Mouse (Mus musculus) E14TG2a.4 (cell line): Measurements from ENCODE around the gene Clic1.

ENCODE experiments used
- H3K27me3 ChIP-seq: 2 replicates; pipeline ENCODE4 v1.6.1; 2014; ENCODE audit warnings: low read length, control low read depth; ENCODE audit not compliant: insufficient read depth
- H3K36me3 ChIP-seq: 2 replicates; pipeline ENCODE4 v1.6.1; 2014; ENCODE audit warnings: low read length, control low read depth; ENCODE audit not compliant: insufficient read depth
- H3K4me1 ChIP-seq: replicated peaks from 2 replicates; pipeline ENCODE4 v1.6.1; 2014; ENCODE audit warnings: low read depth, low read length, control low read depth
- H3K4me3 ChIP-seq: replicated peaks from 2 replicates; pipeline ENCODE4 v1.5.1; 2014; ENCODE audit warnings: mild to moderate bottlenecking, low read length
- H3K9me3 ChIP-seq: 2 replicates; pipeline ENCODE4 v1.6.1; 2014; ENCODE audit warnings: low read length, control low read depth
- CTCF ChIP-seq: conservative IDR thresholded peaks from 2 replicates; pipeline ENCODE4 v1.5.1; 2014; ENCODE audit warnings: low read length
- NANOG ChIP-seq: IDR thresholded peaks from 2 replicates; pipeline ENCODE4 v1.6.1; 2014; ENCODE audit warnings: borderline replicate concordance, low read length, mixed read lengths
- POU5F1 ChIP-seq: IDR thresholded peaks from 2 replicates; pipeline ENCODE4 v1.6.1; 2014; ENCODE audit warnings: low read length, borderline replicate concordance

Gene Clic1

DNA sequence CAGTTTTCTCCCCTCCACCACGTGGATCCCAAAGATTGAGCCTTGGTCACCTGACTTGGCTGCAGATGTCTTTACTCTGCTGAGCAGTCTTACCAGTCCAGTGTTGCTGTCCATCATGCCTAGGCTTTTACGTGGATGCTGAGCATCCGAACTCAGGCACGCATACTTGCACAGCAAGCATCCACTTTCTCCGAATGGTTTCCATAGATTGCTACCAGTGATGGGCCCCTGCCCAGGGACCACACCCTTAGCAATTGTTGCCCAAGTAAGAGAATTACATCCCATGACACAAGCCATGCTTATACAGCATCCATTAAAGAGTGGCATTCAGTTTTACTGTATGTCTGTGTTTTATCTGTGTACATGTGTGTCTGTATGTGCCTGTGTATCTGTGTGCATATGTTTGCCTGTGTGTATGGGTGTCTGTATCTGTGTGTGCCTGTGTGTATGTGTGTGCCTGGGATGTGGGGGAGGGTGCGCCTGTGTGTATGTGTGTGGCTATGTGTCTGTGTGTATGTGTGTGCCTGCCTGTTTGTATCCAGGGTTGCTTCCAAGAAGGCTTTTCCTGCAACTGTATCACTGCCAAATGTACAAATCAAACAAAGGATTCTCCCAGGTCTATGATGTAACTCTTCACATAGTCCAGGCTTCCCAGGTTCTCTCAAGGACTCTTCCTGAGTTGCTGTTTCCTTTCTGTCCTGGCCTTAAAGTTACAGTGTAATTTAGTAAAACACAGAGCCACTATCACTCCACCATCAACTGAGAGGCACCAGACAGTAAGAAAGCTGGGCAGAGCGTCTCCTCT lies 6.1 kb downstream of the Clic1 start:
- peaks cover 72% of the 10 kb centered on the region for H3K36me3 ChIP-seq
- H3K4me3 ChIP-seq: no peak overlapping the region
- no peak for TF ChIP-seq NANOG
- TF ChIP-seq POU5F1: no peak
- TF ChIP-seq CTCF: no peak
- no peaks in the 10 kb centered on the region for H3K9me3 ChIP-seq
- H3K27me3 ChIP-seq: peaks cover 6% of the 10 kb centered on the region
- H3K4me1 ChIP-seq: peaks cover 69% of the 10 kb centered on the region

DNA sequence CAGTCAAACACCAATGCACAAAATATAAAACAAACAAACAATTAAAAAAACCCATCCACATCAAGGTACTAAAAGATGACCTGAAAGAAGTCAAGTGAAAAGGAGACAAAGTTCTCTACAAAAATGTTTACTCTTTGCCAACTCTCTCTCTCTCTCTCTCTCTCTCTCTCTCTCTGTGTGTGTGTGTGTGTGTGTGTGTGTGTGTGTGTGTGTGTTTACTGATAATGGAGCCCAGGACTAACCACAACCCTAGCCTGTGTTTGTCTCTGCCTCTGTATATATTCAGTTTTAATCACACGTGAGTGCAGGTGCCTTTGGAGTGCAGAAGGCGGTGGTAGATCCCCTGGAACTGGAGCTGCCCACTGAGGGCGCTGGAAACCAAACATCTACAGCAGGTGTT lies 7.3 kb downstream of the Clic1 start:
- peaks cover 71% of the 10 kb centered on the region for H3K4me1 ChIP-seq
- H3K27me3 ChIP-seq: peaks cover 6% of the 10 kb centered on the region
- no peak overlapping the region for H3K4me3 ChIP-seq
- H3K36me3 ChIP-seq: peaks cover 80% of the 10 kb centered on the region
- no peak for TF ChIP-seq POU5F1
- no peaks in the 10 kb centered on the region for H3K9me3 ChIP-seq

DNA sequence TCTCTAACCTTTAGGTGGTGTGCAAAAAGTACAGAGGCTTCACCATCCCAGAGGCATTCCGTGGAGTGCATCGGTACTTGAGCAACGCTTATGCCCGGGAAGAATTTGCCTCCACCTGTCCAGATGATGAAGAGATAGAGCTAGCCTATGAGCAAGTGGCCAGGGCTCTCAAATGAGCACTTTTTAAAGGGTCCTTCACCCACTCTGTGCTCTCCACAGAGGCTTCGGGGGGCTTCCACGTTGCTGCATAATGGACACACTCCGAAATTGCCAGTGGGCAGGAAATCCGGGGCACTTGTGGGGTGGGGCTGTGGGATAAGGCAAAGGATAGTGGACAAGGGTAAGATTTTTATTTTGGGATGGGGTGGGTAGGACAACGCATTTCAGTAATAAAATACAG lies 8.6 kb downstream of the Clic1 start:
- H3K27me3 ChIP-seq: peaks cover 6% of the 10 kb centered on the region
- no peaks in the 10 kb centered on the region for H3K9me3 ChIP-seq
- peak overlapping the region; percentile 92; the same call in 1 of the 2 replicates for H3K4me3 ChIP-seq
- peaks cover 71% of the 10 kb centered on the region for H3K4me1 ChIP-seq
- peaks cover 75% of the 10 kb centered on the region for H3K36me3 ChIP-seq
- TF ChIP-seq POU5F1: no peak

DNA sequence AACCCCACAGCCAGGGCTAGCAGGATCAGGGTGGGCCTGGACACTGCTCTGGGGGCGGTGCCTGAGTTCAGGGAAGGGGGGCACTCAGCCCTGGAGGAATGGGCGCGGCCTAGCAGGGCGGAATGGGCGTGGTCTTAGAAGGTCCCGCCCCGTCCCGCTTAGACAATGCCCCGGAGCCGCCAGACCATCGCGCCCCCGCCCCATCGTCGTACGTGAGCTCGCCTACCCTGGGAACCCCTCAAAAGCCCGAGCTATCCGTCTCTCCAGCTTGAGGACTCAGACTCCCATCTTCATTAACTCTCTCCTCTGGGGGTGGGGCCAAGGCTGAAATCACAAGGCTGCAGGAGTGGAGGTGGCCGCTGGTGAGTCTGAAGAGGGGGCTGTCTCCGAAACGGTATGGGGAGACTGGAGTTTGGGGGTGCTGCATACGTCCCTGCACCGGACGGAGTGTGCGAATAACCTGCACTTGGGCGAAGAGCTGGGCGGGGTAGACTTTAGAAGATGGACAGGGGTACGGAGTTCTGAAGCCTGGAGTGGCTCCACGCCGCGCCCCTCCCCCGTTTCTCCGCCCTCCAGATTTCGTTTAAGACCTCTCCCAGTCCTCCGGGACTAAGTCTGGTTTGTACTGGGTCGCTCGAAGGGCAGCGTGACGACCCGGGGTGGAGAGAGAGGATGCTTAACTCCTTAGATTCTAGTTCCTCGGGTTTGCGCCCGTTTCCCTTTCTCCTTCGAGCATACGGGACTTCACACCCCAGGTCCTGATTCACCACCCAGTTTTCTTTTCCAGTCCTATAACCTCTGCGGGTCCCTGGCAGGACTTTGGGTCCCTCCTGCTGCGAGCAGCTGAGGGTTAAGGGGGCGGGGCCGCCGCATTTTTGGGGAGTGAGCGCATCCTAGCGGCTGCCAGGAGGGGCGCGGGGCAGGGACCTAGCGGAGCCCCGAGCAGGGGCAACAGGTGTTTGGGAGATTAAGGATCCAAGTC lies 9.4 kb downstream of the Clic1 start, which contains the start of gene Ddah2:
Gene Ddah2 (plus strand): TSS at position 125 of the 982 bp plus-strand sequence.
- peak; percentile 35 for TF ChIP-seq CTCF
- no peak for TF ChIP-seq POU5F1
- TF ChIP-seq NANOG: no peak
- H3K36me3 ChIP-seq: peaks cover 69% of the 10 kb centered on the region
- H3K9me3 ChIP-seq: no peaks in the 10 kb centered on the region
- peaks cover 72% of the 10 kb centered on the region for H3K4me1 ChIP-seq
- peak within 1 kb of the TSS; percentile 92 for H3K4me3 ChIP-seq
- H3K27me3 ChIP-seq: peaks cover 6% of the 10 kb centered on the region

DNA sequence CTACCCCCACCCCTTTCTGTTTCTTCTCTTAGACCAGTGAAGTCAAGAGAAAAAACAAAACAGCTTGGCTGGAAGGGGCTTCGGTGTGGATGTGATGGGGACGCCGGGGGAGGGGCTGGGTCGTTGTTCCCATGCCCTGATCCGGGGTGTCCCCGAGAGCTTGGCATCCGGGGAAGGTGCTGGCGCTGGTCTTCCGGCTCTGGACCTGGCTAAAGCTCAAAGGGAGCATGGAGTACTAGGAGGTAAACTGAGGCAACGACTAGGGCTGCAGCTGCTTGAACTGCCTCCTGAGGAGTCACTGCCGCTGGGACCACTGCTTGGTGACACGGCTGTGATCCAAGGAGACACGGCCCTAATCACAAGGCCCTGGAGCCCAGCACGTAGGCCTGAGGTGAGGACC lies 10.3 kb downstream of the Clic1 start:
- Histone ChIP-seq H3K36me3 (peaks cover 62% of the 10 kb centered on the region), H3K9me3 (no peaks in the 10 kb centered on the region), H3K4me1 (peaks cover 75% of the 10 kb centered on the region), H3K27me3 (peaks cover 6% of the 10 kb centered on the region), H3K4me3 (peak overlapping the region; percentile 92)
- no peak for TF ChIP-seq NANOG
- no peak for TF ChIP-seq POU5F1
- TF ChIP-seq CTCF: no peak

DNA sequence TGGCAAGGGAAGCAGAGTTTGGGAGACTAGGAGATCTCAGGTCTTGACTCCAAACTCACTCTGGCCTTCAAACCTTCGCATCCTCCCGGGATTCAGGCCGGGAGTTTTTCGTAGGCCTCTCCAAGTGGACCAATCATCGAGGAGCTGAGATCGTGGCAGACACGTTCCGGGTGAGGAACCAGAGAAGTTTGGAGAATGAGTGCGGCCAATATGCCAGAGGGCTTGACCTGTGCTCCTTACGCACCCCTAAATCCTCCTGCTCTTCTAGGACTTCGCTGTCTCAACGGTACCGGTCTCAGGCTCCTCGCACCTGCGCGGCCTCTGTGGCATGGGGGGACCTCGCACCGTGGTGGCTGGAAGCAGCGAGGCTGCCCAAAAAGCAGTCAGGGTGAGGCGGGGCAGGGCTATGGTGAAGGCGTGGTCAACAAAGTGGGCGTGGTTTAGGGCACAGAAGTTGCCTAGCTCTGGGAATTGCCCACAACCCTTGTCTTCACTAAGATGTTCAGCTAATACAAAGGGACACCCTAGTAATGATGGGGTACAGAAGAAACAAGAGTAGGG lies 11.1 kb downstream of the Clic1 start:
- Histone ChIP-seq H3K4me1 (peaks cover 76% of the 10 kb centered on the region), H3K4me3 (peak overlapping the region; percentile 92), H3K36me3 (peaks cover 54% of the 10 kb centered on the region), H3K9me3 (no peaks in the 10 kb centered on the region), H3K27me3 (peaks cover 9% of the 10 kb centered on the region)
- TF ChIP-seq CTCF (no peak), NANOG (no peak), POU5F1 (no peak)

DNA sequence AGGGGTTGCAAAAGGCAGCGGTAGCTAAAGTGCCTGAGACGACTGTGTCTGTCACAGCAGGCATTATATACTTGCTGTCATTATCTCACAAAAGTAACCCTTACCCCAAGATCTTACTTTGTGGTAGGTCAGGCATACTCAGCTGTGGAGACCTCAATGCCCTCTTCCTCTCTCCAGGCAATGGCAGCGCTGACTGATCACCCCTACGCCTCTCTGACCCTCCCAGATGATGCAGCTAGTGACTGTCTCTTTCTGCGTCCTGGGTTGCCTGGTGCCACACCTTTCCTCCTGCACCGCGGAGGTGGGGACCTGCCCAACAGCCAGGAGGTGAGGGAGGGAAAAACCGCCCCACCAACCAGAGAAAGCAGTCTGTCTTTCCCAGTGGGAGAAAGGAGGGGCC lies 11.5 kb downstream of the Clic1 start:
- peaks cover 10% of the 10 kb centered on the region for H3K27me3 ChIP-seq
- H3K4me1 ChIP-seq: peaks cover 75% of the 10 kb centered on the region
- TF ChIP-seq POU5F1: no peak
- no peak for TF ChIP-seq NANOG
- no peak for TF ChIP-seq CTCF
- H3K9me3 ChIP-seq: no peaks in the 10 kb centered on the region
- peaks cover 49% of the 10 kb centered on the region for H3K36me3 ChIP-seq
- H3K4me3 ChIP-seq: peak overlapping the region; percentile 92

DNA sequence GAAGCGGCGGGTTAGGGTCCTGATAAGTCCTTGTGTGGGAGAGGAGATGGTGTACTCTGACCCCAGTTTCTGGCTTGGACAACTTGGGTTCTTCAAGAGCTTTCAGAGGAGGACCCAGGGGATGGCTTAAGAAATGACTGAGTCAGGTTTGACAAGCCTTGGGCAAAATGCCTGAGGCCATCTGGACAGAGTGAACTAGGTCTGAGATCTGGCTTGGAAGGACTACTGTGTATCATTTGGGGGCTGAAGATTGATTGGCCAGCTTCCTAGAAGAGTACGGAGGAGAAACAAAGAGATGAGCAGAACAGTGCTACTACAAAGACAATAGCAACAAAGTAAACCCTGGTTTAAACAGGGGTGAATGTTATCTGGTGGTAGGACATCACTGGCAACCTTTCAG lies 13.7 kb downstream of the Clic1 start:
- Histone ChIP-seq H3K9me3 (no peaks in the 10 kb centered on the region), H3K27me3 (peaks cover 32% of the 10 kb centered on the region), H3K4me3 (0 out of 2 replicates have a peak overlapping the region, but pooled peaks have one; percentile 4), H3K36me3 (peaks cover 29% of the 10 kb centered on the region), H3K4me1 (peaks cover 81% of the 10 kb centered on the region)
- TF ChIP-seq POU5F1: no peak
- no peak for TF ChIP-seq CTCF
- TF ChIP-seq NANOG: no peak
